ENCODE assay signal across 17 mouse cellular contexts in the genomic region with DNA sequence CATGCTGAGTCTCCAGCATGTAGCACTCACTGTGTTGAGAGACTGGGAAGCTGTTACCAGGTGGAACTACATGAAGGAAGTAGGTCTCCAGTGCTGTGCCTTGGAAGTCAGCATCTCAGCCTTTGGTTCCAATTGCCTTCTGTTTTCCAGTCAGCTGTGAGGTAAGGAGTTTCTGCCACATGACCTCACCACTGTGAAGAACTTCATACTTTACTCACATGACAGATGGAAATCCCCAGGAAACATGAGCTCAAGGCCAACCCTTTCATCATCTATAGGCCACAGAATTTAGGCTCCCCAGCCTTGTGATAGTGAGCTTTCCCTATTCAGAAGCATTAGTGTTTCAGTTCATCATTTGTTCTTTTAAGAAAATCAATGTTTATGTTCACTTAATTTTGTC.
"Had no signal": no experiment of that assay in that cellular context is flagged by ENCODE, and none has a peak within 500 bp of the region (broad histone marks: within the 10 kb centered on the region; RNA-seq: fewer than 3 reads in every experiment).

No protein-coding gene starts in this region.

- H3K27me3 ChIP-seq: limb, embryonic 12.5 days; liver, embryonic 13.5 days; lung, embryonic 15.5 days; midbrain, embryonic 12.5 days; neural tube, embryonic 12.5 days; stomach, embryonic 15.5 days had no signal

- H3K36me3 ChIP-seq: limb, embryonic 12.5 days; liver, embryonic 13.5 days; lung, embryonic 15.5 days; midbrain, embryonic 12.5 days; neural tube, embryonic 12.5 days; stomach, embryonic 15.5 days had no signal

- ATAC-seq: intestine, postnatal 0 days; liver, postnatal 0 days; midbrain, embryonic 16.5 days had no signal

- DNase-seq: kidney, adult 8-10 months; kidney, postnatal 36 days; layer of hippocampus, adult 9-11 months; liver; liver, embryonic 13.5 days; liver, postnatal 0 days; retina, postnatal 1 day; right cerebral cortex, postnatal 4 days; spleen, adult 18-20 months; thymus, adult 2 months had no signal
